Mouse (Mus musculus): ENCODE measurements around the gene Dusp14.

- no peak for TF ChIP-seq CTCF (IDR thresholded peaks at IDR 0.05; ENCODE audit: low read depth)
- no peak for TF ChIP-seq EP300 (IDR thresholded peaks at IDR 0.05; ENCODE audit: low read depth)
Measured at GRCm38 (mm10) chr11:84053524-84054163, 15.4 kb downstream of the Dusp14 start.
